Mouse (Mus musculus) cerebellum, adult 2 months (tissue): ENCODE results near the gene Tmem204. TPM values are rescaled to one million over a fixed set of nuclear protein-coding genes. Genes with fewer than 3 reads are reported as not detected.

ENCODE experiments used
- DNase-seq, 2 experiments: peaks; one replicate each; pipeline ENCODE4 v3.0.0; 2021
- H3K27ac ChIP-seq: fragments of 200-500 bp; 2 replicates; pipeline ENCODE4 v1.5.1; 2012; ENCODE audit warnings: low read length, control low read depth, inconsistent platforms; ENCODE audit not compliant: insufficient read depth
- H3K27me3 ChIP-seq: fragments of 200-500 bp; 2 replicates; pipeline ENCODE4 v1.6.1; 2012; ENCODE audit warnings: inconsistent platforms, mild to moderate bottlenecking, low read length, moderate library complexity; ENCODE audit not compliant: control insufficient read depth, insufficient read depth
- H3K4me1 ChIP-seq: fragments of 200-500 bp; 2 replicates; pipeline ENCODE4 v1.6.1; 2011; ENCODE audit warnings: low read length; ENCODE audit not compliant: control insufficient read depth, insufficient read depth
- H3K4me3 ChIP-seq: fragments of 200-500 bp; replicated peaks from 2 replicates; pipeline ENCODE3; 2011; ENCODE audit warnings: mild to moderate bottlenecking, low read depth, low read length, control low read depth; ENCODE audit not compliant: insufficient read depth
- CTCF ChIP-seq: fragments of 200-500 bp; IDR thresholded peaks from 2 replicates; pipeline ENCODE4 v1.5.1; 2011; ENCODE audit warnings: low read depth, mild to moderate bottlenecking, control low read depth, low read length, moderate library complexity, borderline replicate concordance; ENCODE audit not compliant: insufficient read depth
- POLR2A ChIP-seq: fragments of 200-500 bp; IDR thresholded peaks from 2 replicates; pipeline ENCODE4 v1.6.1; 2011; ENCODE audit warnings: low read length, control low read depth, borderline replicate concordance; ENCODE audit not compliant: insufficient read depth
- WGBS: fragments of 180-500 bp; shearing (Covaris S2); methylation state at CpG from one replicate; pipeline ENCODE4 v1.1.7; 2018; 5-methylcytosine and 5-hydroxymethylcytosine counted together
- polyA plus RNA-seq: library from polyadenylated mRNA; depleted of rRNA; stranded (reverse); fragments of >200 nt; gene quantifications from 2 replicates; pipeline ENCODE4 v1.2.3, GENCODE M21; 2012

Tmem204 gene
- polyA plus RNA-seq, 1 experiment = 20.4 TPM

DNA sequence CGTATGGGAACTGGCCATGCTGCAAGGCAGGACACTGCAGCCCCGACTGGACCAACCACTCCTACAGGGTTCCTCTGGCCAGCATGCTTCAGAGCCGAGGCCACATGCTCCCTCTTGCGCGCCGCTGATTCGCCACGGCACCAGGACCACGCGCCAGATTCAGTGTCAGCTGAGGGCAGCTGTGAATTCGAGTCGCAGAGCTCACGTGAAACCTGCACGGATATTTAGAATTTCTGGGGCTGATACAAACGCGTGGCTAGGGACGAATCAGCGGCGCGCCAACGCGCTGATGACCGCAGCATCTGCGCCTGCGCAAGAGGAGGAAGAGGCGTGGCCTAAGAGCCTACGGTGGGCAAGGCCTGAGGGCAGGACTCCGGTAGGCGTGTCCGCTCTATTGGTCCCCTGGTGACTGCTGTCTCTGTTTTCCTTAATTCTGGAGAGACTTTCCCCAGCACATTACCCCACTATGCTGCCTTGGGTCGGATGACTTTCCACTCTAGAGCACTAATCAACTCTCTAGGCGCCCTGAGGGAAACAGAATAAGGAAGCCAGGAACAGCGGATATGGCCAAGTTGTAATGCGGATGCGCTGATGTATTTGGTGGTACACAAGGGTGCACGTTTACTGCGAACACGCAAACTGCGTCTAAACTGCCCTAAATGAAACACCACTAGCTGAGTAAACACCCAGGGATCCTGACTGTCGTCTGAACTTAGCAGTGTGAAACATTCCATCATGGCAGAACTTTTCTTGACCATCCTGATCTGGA lies 32.5 kb upstream of the Tmem204 start, which contains the start of gene Telo2:
Gene Telo2 (minus strand): TSS at position 304 of the 769 bp plus-strand sequence.
- H3K27me3 ChIP-seq = no peaks in the 10 kb centered on the region
- H3K4me1 ChIP-seq = peaks cover 22% of the 10 kb centered on the region
- 4% methylated on average over 40 of the region's 40 CpGs for WGBS
- peak within 1 kb of the TSS; percentile 94 for H3K27ac ChIP-seq
- TF ChIP-seq POLR2A (peak; percentile 82), CTCF (no peak)
- peak within 1 kb of the TSS; percentile 79 for H3K4me3 ChIP-seq
- DNase-seq = peak; percentile 92 to 95

DNA sequence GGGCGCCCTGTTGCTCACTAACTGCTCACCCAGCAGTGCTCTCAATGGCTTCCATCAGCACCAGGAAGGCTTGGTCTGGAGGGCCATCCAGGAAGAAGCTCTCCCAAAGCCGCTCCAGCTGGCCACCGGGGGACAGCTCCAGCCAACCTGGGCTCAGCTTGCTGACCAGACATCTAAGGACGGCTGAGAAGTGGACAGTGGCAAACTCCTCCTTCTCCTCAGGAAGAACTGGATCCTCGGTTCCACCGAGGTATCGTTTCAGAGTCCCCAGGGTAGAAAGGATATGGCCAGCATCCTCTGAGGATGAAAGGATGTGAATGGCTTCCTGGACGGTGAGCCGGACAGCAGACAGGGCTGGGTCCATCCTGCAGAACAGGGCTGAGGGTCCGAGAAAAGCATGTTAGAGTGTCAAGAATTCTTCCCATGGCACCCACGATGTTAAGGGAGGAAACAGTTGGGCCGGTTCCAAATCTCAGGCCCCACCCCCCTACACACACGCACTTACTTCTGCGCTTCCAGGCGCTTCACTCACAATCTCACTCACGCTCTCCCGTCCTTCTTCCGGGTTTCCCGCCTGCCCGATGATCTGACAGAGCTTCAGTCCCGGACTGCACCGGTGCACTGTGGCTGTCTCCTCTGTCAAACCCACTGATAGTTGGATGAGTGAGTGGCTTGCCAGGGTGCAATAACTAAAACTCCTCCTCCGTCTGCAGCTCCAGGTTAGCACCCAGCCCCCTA lies 31.7 kb upstream of the Tmem204 start:
- peak in 1 of 2 experiments; percentile 32 for DNase-seq
- Histone ChIP-seq H3K4me1 (peaks cover 27% of the 10 kb centered on the region), H3K27ac (peak overlapping the region; percentile 94), H3K27me3 (no peaks in the 10 kb centered on the region), H3K4me3 (peak overlapping the region; percentile 79)
- TF ChIP-seq POLR2A = no peak
- TF ChIP-seq CTCF = no peak
- 4% methylated on average over 23 of the region's 23 CpGs for WGBS

DNA sequence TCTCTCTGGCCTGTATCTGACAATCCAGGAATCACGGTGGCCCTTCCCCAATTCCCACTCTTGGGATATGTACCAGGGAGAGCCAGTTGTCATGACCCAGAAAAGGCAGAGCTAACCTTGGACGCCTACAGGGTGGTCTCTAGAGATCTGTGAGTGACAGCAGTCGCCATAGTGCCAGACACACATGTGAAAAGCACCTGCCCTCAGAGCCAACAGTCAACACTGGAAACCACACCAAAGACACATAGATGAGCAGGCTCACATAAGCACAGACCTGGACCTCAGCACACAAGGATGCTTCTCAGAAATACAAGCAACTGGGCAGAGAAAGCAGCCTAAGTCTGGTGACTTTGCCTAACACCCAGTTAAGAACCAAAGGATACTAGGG lies 29.0 kb upstream of the Tmem204 start:
- Histone ChIP-seq H3K27me3 (no peaks in the 10 kb centered on the region), H3K4me3 (no peak overlapping the region), H3K27ac (peak overlapping the region; percentile 82), H3K4me1 (peaks cover 31% of the 10 kb centered on the region)
- TF ChIP-seq CTCF (no peak), POLR2A (no peak)
- DNase-seq = no peak
- WGBS = 9% methylated on average over 3 of the region's 3 CpGs

DNA sequence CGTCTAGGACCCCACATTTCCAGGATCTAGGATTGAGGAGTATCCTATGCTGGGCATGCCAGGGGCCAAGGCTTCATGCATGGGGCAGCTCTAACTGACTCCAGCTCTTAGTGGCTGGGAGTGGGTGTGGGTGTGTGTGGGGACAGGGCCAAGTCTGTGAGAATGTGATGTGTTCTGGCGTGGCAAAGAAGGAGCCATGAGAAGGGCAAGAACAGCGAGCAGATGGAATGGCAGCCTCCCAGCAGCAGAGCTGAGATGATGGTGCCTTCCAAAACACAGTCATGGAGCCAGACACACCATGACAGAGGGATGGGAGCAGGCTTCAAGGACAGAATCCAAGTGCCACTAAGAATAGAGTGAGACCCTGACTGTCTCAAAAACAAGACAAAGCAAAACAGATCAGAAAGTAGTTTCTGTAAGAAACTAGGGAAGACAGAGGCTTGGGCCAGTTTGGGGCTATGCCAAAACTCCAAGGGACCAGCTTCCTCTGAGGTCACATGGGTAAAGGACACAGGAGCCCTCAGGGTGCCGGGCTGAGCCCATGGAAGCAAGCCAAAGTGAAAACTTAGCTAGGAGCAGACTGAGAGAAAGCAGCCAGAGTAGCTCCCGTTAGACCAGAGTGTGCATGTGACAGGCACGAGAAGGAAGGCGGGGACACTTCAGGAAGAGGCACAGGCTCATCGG lies 28.5 kb upstream of the Tmem204 start:
- Histone ChIP-seq H3K4me3 (no peak overlapping the region), H3K27me3 (no peaks in the 10 kb centered on the region), H3K4me1 (peaks cover 31% of the 10 kb centered on the region), H3K27ac (peak overlapping the region; percentile 82)
- 7% methylated on average over 8 of the region's 8 CpGs for WGBS
- no peak for TF ChIP-seq CTCF
- no peak for TF ChIP-seq POLR2A
- DNase-seq = peak; percentile 79 to 84

DNA sequence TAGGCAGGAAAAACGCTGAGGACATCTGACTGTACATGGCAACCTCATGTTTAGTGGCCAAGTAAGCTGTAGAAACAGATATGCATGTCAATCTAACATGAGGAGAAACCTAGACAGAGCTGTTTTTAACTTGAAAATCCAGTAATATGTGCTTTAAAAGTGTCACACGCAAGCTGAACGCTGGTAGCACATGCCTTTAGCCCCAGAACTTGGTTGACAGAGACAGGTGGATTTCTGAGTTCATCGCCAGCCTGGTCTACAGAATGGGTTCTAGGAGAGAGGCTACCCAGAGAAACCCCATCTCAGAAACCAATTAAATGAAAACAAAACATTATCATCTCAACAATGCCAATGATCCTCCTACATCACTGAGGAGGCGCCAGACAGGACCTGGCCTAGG lies 27.8 kb upstream of the Tmem204 start:
- Histone ChIP-seq H3K27me3 (no peaks in the 10 kb centered on the region), H3K27ac (peak overlapping the region; percentile 82), H3K4me3 (no peak overlapping the region), H3K4me1 (peaks cover 31% of the 10 kb centered on the region)
- no peak for DNase-seq
- WGBS = 82% methylated on average over 5 of the region's 5 CpGs
- TF ChIP-seq CTCF (no peak), POLR2A (no peak)

DNA sequence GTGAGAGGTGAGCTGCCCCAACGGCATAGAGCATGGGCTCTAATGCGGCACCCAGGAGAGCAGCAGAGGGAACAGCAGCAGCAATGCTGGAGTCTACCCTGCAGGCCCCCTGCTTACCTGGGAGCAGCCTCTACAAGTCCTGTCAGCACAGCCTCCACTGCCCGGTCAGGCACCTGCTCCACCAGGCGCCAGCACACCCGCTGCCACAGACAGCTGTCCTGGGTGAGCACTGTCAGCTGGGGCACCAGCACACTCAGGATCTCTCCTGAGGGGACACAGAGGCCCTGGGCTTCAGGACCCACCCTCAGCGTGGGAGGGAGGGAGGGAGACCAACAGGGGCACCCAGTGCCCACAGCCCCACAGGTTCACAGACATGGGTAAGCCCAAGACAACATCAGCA lies 27.2 kb upstream of the Tmem204 start:
- WGBS = 71% methylated on average over 6 of the region's 6 CpGs
- Histone ChIP-seq H3K4me3 (no peak overlapping the region), H3K27me3 (no peaks in the 10 kb centered on the region), H3K27ac (no peak overlapping the region), H3K4me1 (peaks cover 34% of the 10 kb centered on the region)
- no peak for TF ChIP-seq CTCF
- no peak for TF ChIP-seq POLR2A
- DNase-seq = no peak

DNA sequence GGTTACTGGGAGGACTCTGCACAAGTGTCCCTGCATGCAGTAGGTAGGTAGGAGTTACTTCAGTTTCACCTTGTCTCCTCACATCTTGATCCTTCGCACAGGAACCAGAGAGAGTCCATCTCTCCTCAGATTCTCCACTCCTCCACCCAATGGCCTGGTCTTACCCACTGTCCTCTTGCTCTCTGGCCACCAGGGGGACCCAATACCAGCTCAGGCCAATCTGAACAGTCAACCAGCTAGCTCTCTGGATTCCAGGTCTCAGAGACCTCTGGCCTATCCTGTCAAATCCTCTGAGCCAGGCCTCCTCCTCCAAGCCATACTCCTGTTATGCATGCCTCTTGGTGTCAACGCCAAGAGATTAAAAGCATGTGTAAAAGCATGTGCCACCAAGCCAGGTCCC lies 26.2 kb upstream of the Tmem204 start:
- Histone ChIP-seq H3K27ac (no peak overlapping the region), H3K4me1 (peaks cover 34% of the 10 kb centered on the region), H3K27me3 (no peaks in the 10 kb centered on the region), H3K4me3 (no peak overlapping the region)
- WGBS = 71% methylated on average over 2 of the region's 2 CpGs
- TF ChIP-seq POLR2A (no peak), CTCF (peak; percentile 66; the same call in 1 of the 2 replicates)
- DNase-seq = peak; percentile 48 to 61
